Mouse (Mus musculus): ENCODE measurements around the gene Mta1.

DNA sequence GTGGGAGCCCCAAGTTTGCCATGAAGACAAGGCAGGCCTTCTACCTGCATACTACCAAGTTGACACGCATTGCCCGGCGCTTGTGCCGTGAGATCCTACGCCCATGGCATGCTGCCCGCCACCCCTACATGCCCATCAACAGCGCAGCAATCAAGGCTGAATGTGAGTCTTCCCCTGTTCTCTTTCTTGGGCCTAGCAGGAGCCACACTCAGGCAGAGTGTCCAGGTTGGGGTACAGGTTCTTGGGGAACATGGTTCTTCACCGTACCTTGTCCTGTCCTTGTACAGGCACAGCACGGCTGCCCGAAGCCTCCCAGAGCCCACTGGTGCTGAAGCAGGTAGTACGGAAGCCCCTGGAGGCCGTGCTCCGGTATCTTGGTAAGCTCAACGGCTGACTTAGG, 33.5 kb downstream of the Mta1 start:
- TF ChIP-seq POLR2A (IDR thresholded peaks at IDR 0.05; ENCODE audit: borderline replicate concordance, extremely low read depth, low read depth, low read length) (no peak), CTCF (IDR thresholded peaks at IDR 0.05; ENCODE audit: insufficient read depth, low read length) (no peak)

Measured in lung, adult 2 months (tissue).